Mouse (Mus musculus) lung, embryonic 14.5 days (tissue): ENCODE measurements around the gene Cx3cl1. TPM values are rescaled to one million over a fixed set of nuclear protein-coding genes. Genes with fewer than 3 reads are reported as not detected.

ENCODE experiments used
- ATAC-seq: fragments of 200-750 bp; cut with Nextera tagmentation; 2 replicates; pipeline ENCODE4 v1.8.0; 2017; ENCODE audit warnings: mild to moderate bottlenecking, moderate TSS enrichment, moderate library complexity; ENCODE audit not compliant: insufficient read depth
- DNase-seq: peaks from one replicate; pipeline ENCODE4 v3.0.0-alpha.2; 2015
- H3K27ac ChIP-seq: fragments of 300-500 bp; sonication (generic); 2 replicates; pipeline ENCODE4 v1.5.1; 2014; ENCODE audit warnings: low read depth, mild to moderate bottlenecking, moderate library complexity
- H3K27me3 ChIP-seq: fragments of 300-500 bp; sonication (generic); 2 replicates; pipeline ENCODE4 v1.6.1; 2014; ENCODE audit warnings: low read length, control low read depth; ENCODE audit not compliant: insufficient read depth
- H3K36me3 ChIP-seq: fragments of 300-500 bp; sonication (generic); 2 replicates; pipeline ENCODE4 v1.6.1; 2014; ENCODE audit warnings: control low read depth; ENCODE audit not compliant: insufficient read depth
- H3K4me1 ChIP-seq: fragments of 300-500 bp; sonication (generic); 2 replicates; pipeline ENCODE4 v1.6.1; 2014; ENCODE audit warnings: antibody characterized with exemption, control low read depth; ENCODE audit not compliant: insufficient read depth
- H3K4me2 ChIP-seq: fragments of 300-500 bp; sonication (generic); 2 replicates; pipeline ENCODE4 v1.6.1; 2014; ENCODE audit warnings: mild to moderate bottlenecking
- H3K4me3 ChIP-seq: fragments of 300-500 bp; sonication (generic); 2 replicates; pipeline ENCODE4 v1.5.1; 2014; ENCODE audit warnings: low read depth, low read length
- H3K9ac ChIP-seq: fragments of 300-500 bp; sonication (generic); 2 replicates; pipeline ENCODE4 v1.6.1; 2014
- H3K9me3 ChIP-seq: fragments of 300-500 bp; sonication (generic); 2 replicates; pipeline ENCODE4 v1.6.1; 2016; ENCODE audit warnings: low read depth, low read length, control low read depth
- CTCF ChIP-seq: IDR thresholded peaks from 2 replicates; pipeline ENCODE4 v1.5.1; 2016; ENCODE audit warnings: antibody characterized with exemption, low read depth
- WGBS: fragments of 180-500 bp; shearing (Covaris S2); extraction: QIAGEN DNeasy Blood & Tissue Kit; methylation state at CpG from one replicate; pipeline ENCODE4 v1.1.7; 2014; 5-methylcytosine and 5-hydroxymethylcytosine counted together
- polyA plus RNA-seq: library from polyadenylated mRNA; unstranded; fragments of >200 nt; fragmentation: Nextera tagmentation; extraction: Ambion mirVana; gene quantifications from 2 replicates; pipeline ENCODE4 v1.2.1, GENCODE M21; 2014

Cx3cl1 gene
- polyA plus RNA-seq, 1 experiment from 2014 or later, result 7.3 TPM

- Histone ChIP-seq H3K27ac (no peak overlapping the region), H3K4me1 (no peaks in the 10 kb centered on the region), H3K4me3 (no peak overlapping the region), H3K27me3 (no peaks in the 10 kb centered on the region), H3K9ac (no peak overlapping the region), H3K9me3 (no peaks in the 10 kb centered on the region), H3K36me3 (peaks cover 56% of the 10 kb centered on the region), H3K4me2 (no peak overlapping the region)
- no peak for TF ChIP-seq CTCF
- ATAC-seq (no peak), DNase-seq (no peak)
- WGBS, result 89% methylated on average over 2 of the region's 2 CpGs
Observed at GRCm38 (mm10) chr8:94821381-94821780, 49.6 kb downstream of the Cx3cl1 start.

GRCm38 (mm10) chr8:94822637-94823560, 51.1 kb downstream of the Cx3cl1 start:
- DNase-seq (peak; percentile 76), ATAC-seq (peak; percentile 73; the same call in 1 of the 2 replicates)
- Histone ChIP-seq H3K27ac (no peak overlapping the region), H3K9me3 (no peaks in the 10 kb centered on the region), H3K4me1 (no peaks in the 10 kb centered on the region), H3K4me2 (no peak overlapping the region), H3K4me3 (no peak overlapping the region), H3K27me3 (no peaks in the 10 kb centered on the region), H3K9ac (no peak overlapping the region), H3K36me3 (peaks cover 69% of the 10 kb centered on the region)
- peak; percentile 75 for TF ChIP-seq CTCF
- WGBS, result 80% methylated on average over 23 of the region's 23 CpGs

- Histone ChIP-seq H3K27ac (no peak overlapping the region), H3K4me3 (no peak overlapping the region), H3K36me3 (peaks cover 83% of the 10 kb centered on the region), H3K9me3 (no peaks in the 10 kb centered on the region), H3K4me2 (no peak overlapping the region), H3K9ac (no peak overlapping the region), H3K27me3 (no peaks in the 10 kb centered on the region), H3K4me1 (no peaks in the 10 kb centered on the region)
- no peak for TF ChIP-seq CTCF
- 79% methylated on average over 6 of the region's 6 CpGs for WGBS
- ATAC-seq, result no peak
- DNase-seq, result no peak
Observed at GRCm38 (mm10) chr8:94825170-94825569, 53.4 kb downstream of the Cx3cl1 start.

- no peaks in the 10 kb centered on the region for H3K9me3 ChIP-seq
- no peak overlapping the region for H3K4me3 ChIP-seq
- TF ChIP-seq CTCF, result no peak
- ATAC-seq (no peak), DNase-seq (no peak)
- no peak overlapping the region for H3K4me2 ChIP-seq
- peaks cover 82% of the 10 kb centered on the region for H3K36me3 ChIP-seq
- no peak overlapping the region for H3K9ac ChIP-seq
- no peak overlapping the region for H3K27ac ChIP-seq
- WGBS, result 94% methylated on average over 5 of the region's 5 CpGs
- H3K4me1 ChIP-seq, result no peaks in the 10 kb centered on the region
- H3K27me3 ChIP-seq, result no peaks in the 10 kb centered on the region
Observed at GRCm38 (mm10) chr8:94826210-94826609, 54.4 kb downstream of the Cx3cl1 start.

GRCm38 (mm10) chr8:94828284-94828683, 56.5 kb downstream of the Cx3cl1 start:
- H3K27ac ChIP-seq, result no peak overlapping the region
- 83% methylated on average over 6 of the region's 6 CpGs for WGBS
- no peak overlapping the region for H3K9ac ChIP-seq
- no peaks in the 10 kb centered on the region for H3K9me3 ChIP-seq
- ATAC-seq (no peak), DNase-seq (no peak)
- no peak overlapping the region for H3K4me2 ChIP-seq
- no peaks in the 10 kb centered on the region for H3K4me1 ChIP-seq
- no peak overlapping the region for H3K4me3 ChIP-seq
- TF ChIP-seq CTCF, result no peak
- no peaks in the 10 kb centered on the region for H3K27me3 ChIP-seq
- peaks cover 74% of the 10 kb centered on the region for H3K36me3 ChIP-seq

Other genes with a start within 250 kb of the Cx3cl1 start
- 12.1 and 12.4 TPM in 2 replicates for gene Cpne2, start 239.0 kb upstream of the Cx3cl1 start, polyA plus RNA-seq
- 34.2 and 35.0 TPM in 2 replicates for gene Rspry1, start 170.1 kb upstream of the Cx3cl1 start, polyA plus RNA-seq
- gene Fam192a, start 170.0 kb upstream of the Cx3cl1 start, polyA plus RNA-seq, result 51.2 and 52.0 TPM in 2 replicates
- gene Arl2bp, start 105.4 kb upstream of the Cx3cl1 start, polyA plus RNA-seq, result 68.8 and 78.7 TPM in 2 replicates
- 4.2 and 4.4 TPM in 2 replicates for gene Pllp, start 75.7 kb upstream of the Cx3cl1 start, polyA plus RNA-seq
- not detected in 2 replicates for gene Ccl22, start 26.4 kb upstream of the Cx3cl1 start, polyA plus RNA-seq
- gene Ccl17, start 38.4 kb downstream of the Cx3cl1 start, polyA plus RNA-seq, result not detected in 2 replicates
- gene Coq9, start 66.3 kb downstream of the Cx3cl1 start, polyA plus RNA-seq, result 58.3 and 61.0 TPM in 2 replicates
- gene Ciapin1, start 66.3 kb downstream of the Cx3cl1 start, polyA plus RNA-seq, result 96.0 and 105 TPM in 2 replicates
- gene Polr2c, start 85.4 kb downstream of the Cx3cl1 start, polyA plus RNA-seq, result 162 and 169 TPM in 2 replicates
- 32.5 and 36.5 TPM in 2 replicates for gene Dok4, start 104.3 kb downstream of the Cx3cl1 start, polyA plus RNA-seq
- 29.9 and 34.1 TPM in 2 replicates for gene Ccdc102a, start 146.1 kb downstream of the Cx3cl1 start, polyA plus RNA-seq
- 0.18 and 0.21 TPM in 2 replicates for gene Adgrg5, start 151.7 kb downstream of the Cx3cl1 start, polyA plus RNA-seq
- 33.8 and 45.3 TPM in 2 replicates for gene Adgrg1, start 202.7 kb downstream of the Cx3cl1 start, polyA plus RNA-seq
- gene Adgrg3, start 245.7 kb downstream of the Cx3cl1 start, polyA plus RNA-seq, result 4.0 and 4.7 TPM in 2 replicates